Mouse (Mus musculus): ENCODE results near the gene Slc38a10. TPM values are rescaled to one million over a fixed set of nuclear protein-coding genes. Genes with fewer than 3 reads are reported as not detected.

The Slc38a10 gene
- total and polyA plus RNA-seq, 3 experiments: 78.2 to 80.7 TPM; not detected in 1

GRCm38 (mm10) chr11:120119936-120120541 is 31.1 kb downstream of the Slc38a10 start:
- H3K9ac ChIP-seq (ENCODE audit: control insufficient read depth, low read depth, low read length, poor library complexity, severe bottlenecking): no peak overlapping the region
- H3K27me3 ChIP-seq (ENCODE audit: control insufficient read depth in 1 of 2, insufficient read depth in 2 of 2, low read length in 2 of 2): no peaks in the 10 kb centered on the region
- no peaks in the 10 kb centered on the region for H3K9me3 ChIP-seq (replicated peaks; ENCODE audit: insufficient read depth, low read length)
- no peak for DNase-seq (ENCODE audit: low read depth, low spot score)
- no peaks in the 10 kb centered on the region for H3K4me1 ChIP-seq (ENCODE audit: control insufficient read depth in 1 of 2, insufficient read depth in 2 of 2, low read length in 2 of 2)
- no peak for TF ChIP-seq POLR2AphosphoS5 (IDR thresholded peaks at IDR 0.05; ENCODE audit: borderline replicate concordance, low read depth, low read length)
- TF ChIP-seq CHD1 (IDR thresholded peaks at IDR 0.05; ENCODE audit: low read depth, low read length): no peak
- no peak for TF ChIP-seq MAFK (IDR thresholded peaks at IDR 0.05; ENCODE audit: borderline replicate concordance, low read depth, low read length)
- TF ChIP-seq POLR2AphosphoS2 (IDR thresholded peaks at IDR 0.05; ENCODE audit: low read length): no peak
- no peak for TF ChIP-seq ZNF384 (IDR thresholded peaks at IDR 0.05; ENCODE audit: low read depth, low read length)
- no peak for TF ChIP-seq UBTF (IDR thresholded peaks at IDR 0.05; ENCODE audit: borderline replicate concordance, insufficient read depth, low read depth, low read length)
- no peak for TF ChIP-seq RCOR1 (IDR thresholded peaks at IDR 0.05; ENCODE audit: low read depth, low read length)
- TF ChIP-seq TBP (IDR thresholded peaks at IDR 0.05; ENCODE audit: low read depth, low read length): no peak
- no peak for TF ChIP-seq HCFC1 (IDR thresholded peaks at IDR 0.05; ENCODE audit: low read depth, low read length)
- TF ChIP-seq RAD21 (IDR thresholded peaks at IDR 0.05; ENCODE audit: low read depth, low read length): no peak
- no peak for TF ChIP-seq MAZ (IDR thresholded peaks at IDR 0.05; ENCODE audit: low read depth, low read length)
- no peak for TF ChIP-seq JUND (IDR thresholded peaks at IDR 0.05; ENCODE audit: low read depth, low read length)
- TF ChIP-seq ZMIZ1 (IDR thresholded peaks at IDR 0.05; ENCODE audit: low read depth, low read length): no peak
- TF ChIP-seq E2F4 (IDR thresholded peaks at IDR 0.05; ENCODE audit: borderline replicate concordance, low read depth, low read length): no peak
- no peak for TF ChIP-seq POLR2A (IDR thresholded peaks at IDR 0.05; ENCODE audit: control insufficient read depth in 1 of 2, insufficient read depth in 1 of 2, low read depth in 1 of 2, low read length in 2 of 2, poor library complexity in 1 of 2)
- TF ChIP-seq NELFE (IDR thresholded peaks at IDR 0.05; ENCODE audit: low read depth, low read length): no peak
- TF ChIP-seq BHLHE40 (IDR thresholded peaks at IDR 0.05; ENCODE audit: borderline replicate concordance, low read depth, low read length): no peak
- no peak for TF ChIP-seq MXI1 (IDR thresholded peaks at IDR 0.05; ENCODE audit: low read depth, low read length)
- no peaks in the 10 kb centered on the region for H3K79me2 ChIP-seq (ENCODE audit: control insufficient read depth, insufficient read depth, low read length, poor library complexity)
- no peak overlapping the region for H3K27ac ChIP-seq (ENCODE audit: control insufficient read depth, low read depth, low read length)
- H3K4me3 ChIP-seq (ENCODE audit: control insufficient read depth in 1 of 2, insufficient read depth in 1 of 2, low read depth in 2 of 2, low read length in 2 of 2): no peak overlapping the region
- peaks cover 0 to 11% of the 10 kb centered on the region in 2 experiments; a peak in 2 of 4 replicates for H3K36me3 ChIP-seq (ENCODE audit: control insufficient read depth in 1 of 2, insufficient read depth in 2 of 2, low read length in 2 of 2)

- Histone ChIP-seq H3K9ac (ENCODE audit: control insufficient read depth, low read depth, low read length, poor library complexity, severe bottlenecking) (no peak overlapping the region), H3K27ac (ENCODE audit: control insufficient read depth, low read depth, low read length) (no peak overlapping the region), H3K4me3 (ENCODE audit: control insufficient read depth in 1 of 2, insufficient read depth in 1 of 2, low read depth in 2 of 2, low read length in 2 of 2) (no peak overlapping the region), H3K27me3 (ENCODE audit: control insufficient read depth in 1 of 2, insufficient read depth in 2 of 2, low read length in 2 of 2) (no peaks in the 10 kb centered on the region), H3K79me2 (ENCODE audit: control insufficient read depth, insufficient read depth, low read length, poor library complexity) (no peaks in the 10 kb centered on the region), H3K36me3 (ENCODE audit: control insufficient read depth in 1 of 2, insufficient read depth in 2 of 2, low read length in 2 of 2) (peaks cover 0 to 11% of the 10 kb centered on the region in 2 experiments; a peak in 2 of 4 replicates), H3K9me3 (replicated peaks; ENCODE audit: insufficient read depth, low read length) (no peaks in the 10 kb centered on the region), H3K4me1 (ENCODE audit: control insufficient read depth in 1 of 2, insufficient read depth in 2 of 2, low read length in 2 of 2) (no peaks in the 10 kb centered on the region)
- TF ChIP-seq HCFC1 (IDR thresholded peaks at IDR 0.05; ENCODE audit: low read depth, low read length) (no peak), ZMIZ1 (IDR thresholded peaks at IDR 0.05; ENCODE audit: low read depth, low read length) (no peak), POLR2A (IDR thresholded peaks at IDR 0.05; ENCODE audit: control insufficient read depth in 1 of 2, insufficient read depth in 1 of 2, low read depth in 1 of 2, low read length in 2 of 2, poor library complexity in 1 of 2) (no peak), USF1 (IDR thresholded peaks at IDR 0.05; ENCODE audit: low read depth, low read length) (no peak), NRF1 (IDR thresholded peaks at IDR 0.05; ENCODE audit: insufficient read depth, low read depth, low read length, poor library complexity, severe bottlenecking) (no peak), CHD1 (IDR thresholded peaks at IDR 0.05; ENCODE audit: low read depth, low read length) (no peak), ELF1 (IDR thresholded peaks at IDR 0.05; ENCODE audit: low read depth, low read length) (no peak), ZKSCAN1 (IDR thresholded peaks at IDR 0.05; ENCODE audit: low read depth, low read length) (no peak), TBP (IDR thresholded peaks at IDR 0.05; ENCODE audit: low read depth, low read length) (no peak), BHLHE40 (IDR thresholded peaks at IDR 0.05; ENCODE audit: borderline replicate concordance, low read depth, low read length) (no peak), USF2 (IDR thresholded peaks at IDR 0.05; ENCODE audit: borderline replicate concordance in 1 of 2, insufficient read depth in 1 of 2, low read depth in 1 of 2, low read length in 2 of 2) (no peak), TCF12 (IDR thresholded peaks at IDR 0.05; ENCODE audit: low read depth, low read length) (no peak), POLR2AphosphoS5 (IDR thresholded peaks at IDR 0.05; ENCODE audit: borderline replicate concordance, low read depth, low read length) (no peak), KAT2A (conservative IDR thresholded peaks at IDR 0.05; ENCODE audit: low read depth, low read length) (no peak), MAFK (IDR thresholded peaks at IDR 0.05; ENCODE audit: borderline replicate concordance, low read depth, low read length) (no peak), JUND (IDR thresholded peaks at IDR 0.05; ENCODE audit: low read depth, low read length) (no peak), CHD2 (IDR thresholded peaks at IDR 0.05; ENCODE audit: low read length) (no peak), MEF2A (IDR thresholded peaks at IDR 0.05; ENCODE audit: extremely low read depth, insufficient replicate concordance, low read depth, low read length, poor library complexity, severe bottlenecking) (no peak)
- DNase-seq (ENCODE audit: low read depth, low spot score): no peak
Measured at GRCm38 (mm10) chr11:120119108-120119507, 32.0 kb downstream of the Slc38a10 start.

Data from MEL (cell line).